Mouse (Mus musculus) megakaryocyte, embryonic 14.5 days (primary cell): ENCODE measurements around the gene Theg. TPM values are rescaled to one million over a fixed set of nuclear protein-coding genes. Genes with fewer than 3 reads are reported as not detected.

Experiments
- H3K27me3 ChIP-seq: replicated peaks from 2 replicates; pipeline ENCODE3; 2012; ENCODE audit warnings: inconsistent platforms
- H3K36me3 ChIP-seq: replicated peaks from 2 replicates; pipeline ENCODE3; 2012; ENCODE audit warnings: low read length, inconsistent platforms, mixed read lengths
- H3K4me1 ChIP-seq: 2 replicates; pipeline ENCODE4 v1.6.1; 2012; ENCODE audit warnings: inconsistent platforms
- H3K4me3 ChIP-seq: replicated peaks from 2 replicates; pipeline ENCODE3; 2012; ENCODE audit warnings: moderate library complexity, mild to moderate bottlenecking, inconsistent platforms
- H3K9me3 ChIP-seq: 2 replicates; pipeline ENCODE4 v1.6.1; 2012; ENCODE audit warnings: inconsistent platforms
- FLI1 ChIP-seq: IDR thresholded peaks from 2 replicates; pipeline ENCODE4 v1.6.1; 2012; ENCODE audit warnings: low read length, inconsistent platforms, mixed read lengths
- GATA1 ChIP-seq: IDR thresholded peaks from 3 replicates; pipeline ENCODE4 v1.6.1; 2012; ENCODE audit warnings: mixed read lengths, low read length, inconsistent platforms, borderline replicate concordance
- polyA plus RNA-seq: library from polyadenylated mRNA; stranded (reverse); fragments of >175 nt; gene quantifications from 2 replicates; pipeline ENCODE4 v1.2.3, GENCODE M21; 2012; ENCODE audit warnings: low replicate concordance; ENCODE audit not compliant: insufficient read depth

Theg gene
- polyA plus RNA-seq, 1 experiment, result not detected

GRCm38 (mm10) chr10:79614305-79614643 is 27.1 kb upstream of the Theg start:
- no peak for TF ChIP-seq GATA1
- Histone ChIP-seq H3K9me3 (peaks cover 9% of the 10 kb centered on the region; the same call in 1 of the 2 replicates), H3K4me1 (peaks cover 24% of the 10 kb centered on the region), H3K4me3 (peak overlapping the region; percentile 89), H3K36me3 (no peaks in the 10 kb centered on the region), H3K27me3 (peaks cover 81% of the 10 kb centered on the region)

DNA sequence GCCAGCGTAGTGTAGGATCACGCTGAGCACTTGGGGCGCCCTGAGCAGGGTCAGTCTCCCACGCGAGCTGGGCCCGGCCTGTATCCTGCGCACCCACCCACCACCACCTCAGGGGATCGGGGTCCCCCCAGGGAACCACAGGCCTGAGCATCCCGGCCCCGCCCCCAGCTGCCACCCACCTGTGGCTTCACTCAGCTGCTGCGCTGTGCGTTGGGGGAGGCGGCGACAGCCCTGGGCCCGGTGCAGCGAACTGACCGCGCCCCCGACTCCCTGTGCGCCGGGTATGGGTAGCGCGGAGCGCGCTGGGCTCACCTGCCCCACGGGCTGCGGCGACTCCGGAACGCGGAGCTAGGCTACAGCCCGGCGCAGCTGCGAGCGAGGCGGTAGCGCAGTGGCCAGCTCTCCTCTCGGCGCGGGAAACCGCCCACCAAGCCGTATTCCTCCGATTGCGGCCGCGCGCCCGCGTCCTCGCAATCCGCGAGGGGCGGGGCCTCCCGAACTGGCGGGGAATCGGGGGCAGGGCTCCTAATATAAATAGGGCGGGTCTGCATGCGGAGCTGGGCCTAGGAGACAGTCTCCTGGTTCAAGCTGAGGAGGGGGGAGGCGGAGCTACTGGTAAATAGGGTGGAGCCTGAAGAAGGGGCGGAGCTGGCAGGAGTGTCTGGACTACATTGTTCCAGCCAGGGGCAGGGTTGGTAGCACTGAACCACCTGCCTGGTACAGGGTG is 26.6 kb upstream of the Theg start, which contains the start of gene C2cd4c:
Gene C2cd4c (minus strand): TSS at position 448 of the 727 bp plus-strand sequence.
- no peaks in the 10 kb centered on the region for H3K36me3 ChIP-seq
- peaks cover 82% of the 10 kb centered on the region for H3K27me3 ChIP-seq
- peaks cover 24% of the 10 kb centered on the region for H3K4me1 ChIP-seq
- TF ChIP-seq GATA1 (no peak), FLI1 (no peak)
- peaks cover 9% of the 10 kb centered on the region; the same call in 1 of the 2 replicates for H3K9me3 ChIP-seq
- peak within 1 kb of the TSS; percentile 89 for H3K4me3 ChIP-seq

- Histone ChIP-seq H3K36me3 (no peaks in the 10 kb centered on the region), H3K4me1 (peaks cover 24% of the 10 kb centered on the region), H3K4me3 (peak overlapping the region; percentile 33), H3K9me3 (peaks cover 9% of the 10 kb centered on the region; the same call in 1 of the 2 replicates), H3K27me3 (peaks cover 90% of the 10 kb centered on the region)
- TF ChIP-seq GATA1, result no peak
- TF ChIP-seq FLI1, result no peak
Observed at GRCm38 (mm10) chr10:79612192-79613135, 25.3 kb upstream of the Theg start.

GRCm38 (mm10) chr10:79611296-79611695 is 24.2 kb upstream of the Theg start:
- H3K9me3 ChIP-seq, result 0 out of 2 replicates have a peak, but pooled peaks cover 6% of the 10 kb centered on the region
- TF ChIP-seq GATA1 (no peak), FLI1 (no peak)
- peaks cover 91% of the 10 kb centered on the region for H3K27me3 ChIP-seq
- H3K4me1 ChIP-seq, result peaks cover 24% of the 10 kb centered on the region
- no peak overlapping the region for H3K4me3 ChIP-seq
- H3K36me3 ChIP-seq, result no peaks in the 10 kb centered on the region

- Histone ChIP-seq H3K4me3 (no peak overlapping the region), H3K9me3 (peaks cover 19% of the 10 kb centered on the region), H3K36me3 (no peaks in the 10 kb centered on the region), H3K4me1 (peaks cover 23% of the 10 kb centered on the region), H3K27me3 (peaks cover 87% of the 10 kb centered on the region)
- TF ChIP-seq GATA1, result no peak
- no peak for TF ChIP-seq FLI1
Observed at GRCm38 (mm10) chr10:79609276-79609675, 22.1 kb upstream of the Theg start.

- TF ChIP-seq FLI1 (no peak), GATA1 (no peak)
- Histone ChIP-seq H3K9me3 (peaks cover 16% of the 10 kb centered on the region), H3K27me3 (peaks cover 76% of the 10 kb centered on the region), H3K4me3 (no peak overlapping the region), H3K4me1 (peaks cover 12% of the 10 kb centered on the region; the same call in 1 of the 2 replicates), H3K36me3 (no peaks in the 10 kb centered on the region)
Observed at GRCm38 (mm10) chr10:79607892-79608291, 20.8 kb upstream of the Theg start.

DNA sequence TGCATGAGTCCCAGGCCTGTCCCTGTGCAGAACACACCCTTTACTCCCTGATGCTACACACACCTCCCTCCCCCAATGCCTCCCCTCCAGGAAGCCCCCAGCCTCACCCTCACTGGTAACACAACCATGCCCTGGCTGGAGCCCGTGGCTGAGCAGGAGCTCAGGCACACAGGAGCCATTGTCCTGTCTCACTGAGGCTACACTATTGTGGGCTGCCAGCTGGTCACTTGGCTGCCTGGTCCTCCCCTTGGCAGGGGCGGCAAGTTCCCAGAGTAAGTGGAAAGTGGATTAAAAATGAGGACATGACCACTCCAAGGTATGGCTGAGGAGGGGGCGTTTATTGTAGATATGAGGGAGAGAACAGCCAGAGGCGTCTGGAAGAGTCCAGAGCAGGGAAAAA is 19.4 kb upstream of the Theg start:
- Histone ChIP-seq H3K4me1 (no peaks in the 10 kb centered on the region), H3K4me3 (no peak overlapping the region), H3K9me3 (peaks cover 16% of the 10 kb centered on the region), H3K36me3 (no peaks in the 10 kb centered on the region), H3K27me3 (peaks cover 64% of the 10 kb centered on the region)
- no peak for TF ChIP-seq GATA1
- no peak for TF ChIP-seq FLI1

- H3K9me3 ChIP-seq, result no peaks in the 10 kb centered on the region
- peaks cover 64% of the 10 kb centered on the region for H3K27me3 ChIP-seq
- no peak overlapping the region for H3K4me3 ChIP-seq
- H3K4me1 ChIP-seq, result peaks cover 12% of the 10 kb centered on the region
- no peaks in the 10 kb centered on the region for H3K36me3 ChIP-seq
- TF ChIP-seq GATA1 (no peak), FLI1 (no peak)
Observed at GRCm38 (mm10) chr10:79597936-79598230, 10.8 kb upstream of the Theg start.

DNA sequence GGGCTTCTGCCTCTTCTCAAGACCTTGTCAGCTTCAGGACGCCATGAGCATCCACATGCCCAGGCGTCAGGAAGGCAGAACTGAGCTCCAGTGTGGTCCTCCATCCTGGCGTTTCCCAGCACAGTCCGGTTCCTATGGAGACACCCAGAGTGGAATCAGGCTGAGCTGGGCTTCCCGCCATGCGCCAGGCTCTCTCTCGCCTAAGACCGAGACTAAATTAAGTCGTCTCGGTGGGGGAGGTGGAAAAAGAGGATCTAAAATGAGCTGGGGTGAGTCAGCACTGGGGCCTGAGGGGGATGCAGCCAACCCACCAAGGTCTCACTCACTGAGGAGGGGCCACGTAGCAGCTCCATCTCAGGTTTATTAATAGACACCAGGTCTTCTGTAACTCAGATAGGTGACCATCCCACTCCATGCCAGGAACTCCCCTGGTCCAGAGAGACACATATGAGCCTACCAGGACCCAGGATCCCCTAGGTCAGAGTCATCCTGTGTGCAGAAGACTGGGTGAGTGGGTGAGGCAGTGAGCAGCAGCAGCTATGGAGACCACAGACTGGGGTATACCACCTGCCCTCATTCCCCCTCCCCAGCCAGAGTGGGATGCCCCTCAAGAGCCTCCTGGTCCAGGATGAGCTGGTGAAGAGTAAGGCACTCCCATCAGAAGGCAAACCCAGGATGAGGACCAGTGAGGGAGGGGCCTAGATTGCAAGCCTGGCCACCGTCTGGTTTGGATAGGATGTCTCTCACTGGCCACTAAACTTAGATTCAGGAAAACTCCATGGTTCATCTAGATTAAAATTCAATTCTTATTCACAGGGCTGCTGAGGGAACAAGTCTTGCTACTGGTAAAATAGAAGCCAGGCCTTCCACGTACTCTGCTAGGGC is 10.2 kb upstream of the Theg start:
- Histone ChIP-seq H3K9me3 (peaks cover 2% of the 10 kb centered on the region), H3K27me3 (peaks cover 68% of the 10 kb centered on the region), H3K36me3 (no peaks in the 10 kb centered on the region), H3K4me3 (no peak overlapping the region), H3K4me1 (peaks cover 12% of the 10 kb centered on the region)
- TF ChIP-seq GATA1, result no peak
- TF ChIP-seq FLI1, result no peak

DNA sequence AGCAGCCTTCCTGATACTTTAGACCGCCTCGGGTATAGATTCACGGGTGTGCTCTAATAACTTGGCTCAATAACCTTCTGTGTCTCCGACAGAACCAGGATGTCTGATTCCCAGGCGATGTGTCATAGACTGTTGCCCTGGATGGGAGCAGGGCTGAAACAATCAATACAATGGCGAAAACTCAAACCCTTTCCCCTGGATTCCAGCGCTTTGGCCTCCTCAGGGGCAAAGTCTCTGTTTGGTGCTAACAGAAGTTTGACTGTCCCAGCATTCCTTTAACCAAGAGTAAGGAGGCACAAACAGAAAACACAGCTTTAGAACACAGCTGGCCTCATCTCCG is 8.4 kb upstream of the Theg start:
- H3K4me1 ChIP-seq, result peaks cover 12% of the 10 kb centered on the region
- peaks cover 10% of the 10 kb centered on the region for H3K9me3 ChIP-seq
- peaks cover 69% of the 10 kb centered on the region for H3K27me3 ChIP-seq
- H3K36me3 ChIP-seq, result no peaks in the 10 kb centered on the region
- no peak overlapping the region for H3K4me3 ChIP-seq
- TF ChIP-seq FLI1, result no peak
- no peak for TF ChIP-seq GATA1
